Mouse (Mus musculus): ENCODE measurements around the gene Cyp21a1.
"Not testable (repeated sequence)": the region's sequence is repeated elsewhere in the genome, so short reads cannot be mapped to it uniquely, and the experiment has no call there.

GRCm38 (mm10) chr17:34804301-34804700 is at the start of gene Cyp21a1:
- TF ChIP-seq GATA1, TAL1 (IDR thresholded peaks at IDR 0.05; ENCODE audit: low read length): not testable (repeated sequence)

Data from erythroblast, embryonic 14.5 days (primary cell).